Mouse (Mus musculus) MEL (cell line): ENCODE measurements around the gene Gm10320. TPM values are rescaled to one million over a fixed set of nuclear protein-coding genes. Genes with fewer than 3 reads are reported as not detected.

Experiments
- DNase-seq: peaks from one replicate; pipeline ENCODE4 v3.0.0; 2011; ENCODE audit warnings: low read depth, low spot score
- H3K27ac ChIP-seq: 2 replicates; pipeline ENCODE4 v1.5.1; 2012; ENCODE audit warnings: low read depth, mild to moderate bottlenecking, control low read depth, low read length, moderate library complexity; ENCODE audit not compliant: control insufficient read depth
- H3K27me3 ChIP-seq, 2 experiments: fragments of 150-350 bp in 1 of 2; sonication (generic) in 1 of 2; 2 replicates each; pipeline ENCODE4 v1.6.1; 2012; ENCODE audit warnings: low read length in 2 of 2, mild to moderate bottlenecking in 2 of 2, improper control_type of control experiment in 1 of 2, moderate library complexity in 1 of 2; ENCODE audit not compliant: insufficient read depth in 2 of 2, control insufficient read depth in 1 of 2
- H3K36me3 ChIP-seq, 2 experiments: 2 replicates each; pipeline ENCODE4 v1.6.1; 2012 to 2014; ENCODE audit warnings: low read length in 2 of 2, improper control_type of control experiment in 1 of 2, inconsistent platforms in 1 of 2, mild to moderate bottlenecking in 1 of 2; ENCODE audit not compliant: insufficient read depth in 2 of 2, control insufficient read depth in 1 of 2
- H3K4me1 ChIP-seq, 2 experiments: fragments of 150-350 bp in 1 of 2; sonication (generic) in 1 of 2; 2 replicates each; pipeline ENCODE4 v1.6.1; 2012; ENCODE audit warnings: low read length in 2 of 2, improper control_type of control experiment in 1 of 2, mild to moderate bottlenecking in 1 of 2; ENCODE audit not compliant: insufficient read depth in 2 of 2, control insufficient read depth in 1 of 2
- H3K4me3 ChIP-seq, 2 experiments: fragments of 150-350 bp in 1 of 2; sonication (generic) in 1 of 2; 2 replicates each; pipeline ENCODE4 v1.5.1; 2012; ENCODE audit warnings: low read depth in 2 of 2, low read length in 2 of 2, mild to moderate bottlenecking in 2 of 2, moderate library complexity in 2 of 2, control low read depth in 1 of 2, improper control_type of control experiment in 1 of 2; ENCODE audit not compliant: control insufficient read depth in 1 of 2, insufficient read depth in 1 of 2
- H3K79me2 ChIP-seq: 2 replicates; pipeline ENCODE4 v1.6.1; 2012; ENCODE audit warnings: mild to moderate bottlenecking, low read length, moderate library complexity; ENCODE audit not compliant: control insufficient read depth, poor library complexity, insufficient read depth
- H3K9ac ChIP-seq: 2 replicates; pipeline ENCODE4 v1.6.1; 2012; ENCODE audit warnings: low read depth, mild to moderate bottlenecking, control low read depth, low read length, moderate library complexity; ENCODE audit not compliant: control insufficient read depth, poor library complexity, severe bottlenecking
- H3K9me3 ChIP-seq: fragments of 150-350 bp; sonication (generic); replicated peaks from 2 replicates; pipeline ENCODE4 v1.6.1; 2012; ENCODE audit warnings: mild to moderate bottlenecking, low read length, improper control_type of control experiment, moderate library complexity; ENCODE audit not compliant: insufficient read depth
- BHLHE40 ChIP-seq: IDR thresholded peaks from 2 replicates; pipeline ENCODE4 v1.6.1; 2012; ENCODE audit warnings: low read depth, mild to moderate bottlenecking, inconsistent platforms, low read length, improper control_type of control experiment, borderline replicate concordance
- CHD2 ChIP-seq: IDR thresholded peaks from 2 replicates; pipeline ENCODE4 v1.6.1; 2011; ENCODE audit warnings: low read length, improper control_type of control experiment
- CTCF ChIP-seq, 3 experiments: IDR thresholded peaks in 2 of 3; conservative IDR thresholded peaks in 1 of 3; 2 replicates each; pipeline ENCODE4 v1.5.1; 2011 to 2012; ENCODE audit warnings: low read length in 3 of 3, low read depth in 2 of 3, mild to moderate bottlenecking in 2 of 3, improper control_type of control experiment in 1 of 3, inconsistent platforms in 1 of 3, mixed read lengths in 1 of 3, moderate library complexity in 1 of 3; ENCODE audit not compliant: control insufficient read depth in 1 of 3, insufficient read depth in 1 of 3, poor library complexity in 1 of 3, severe bottlenecking in 1 of 3
- E2F4 ChIP-seq: IDR thresholded peaks from 2 replicates; pipeline ENCODE4 v1.6.1; 2011; ENCODE audit warnings: low read depth, low read length, improper control_type of control experiment, borderline replicate concordance
- ETS1 ChIP-seq: IDR thresholded peaks from 2 replicates; pipeline ENCODE4 v1.6.1; 2012; ENCODE audit warnings: low read depth, mild to moderate bottlenecking, inconsistent platforms, low read length, improper control_type of control experiment, moderate library complexity
- GABPA ChIP-seq: IDR thresholded peaks from 2 replicates; pipeline ENCODE4 v1.6.1; 2012; ENCODE audit warnings: low read depth, mild to moderate bottlenecking, inconsistent platforms, low read length, improper control_type of control experiment, moderate library complexity
- HCFC1 ChIP-seq: IDR thresholded peaks from 2 replicates; pipeline ENCODE4 v1.6.1; 2012; ENCODE audit warnings: low read depth, mild to moderate bottlenecking, inconsistent platforms, low read length, improper control_type of control experiment, moderate library complexity
- KAT2A ChIP-seq: conservative IDR thresholded peaks from 2 replicates; pipeline ENCODE4 v1.6.1; 2012; ENCODE audit warnings: low read depth, low read length, improper control_type of control experiment, inconsistent platforms
- MAX ChIP-seq: IDR thresholded peaks from 2 replicates; pipeline ENCODE4 v1.6.1; 2011; ENCODE audit warnings: low read length, improper control_type of control experiment
- MAZ ChIP-seq: IDR thresholded peaks from 2 replicates; pipeline ENCODE4 v1.6.1; 2012; ENCODE audit warnings: low read depth, mild to moderate bottlenecking, inconsistent platforms, low read length, improper control_type of control experiment
- MYC ChIP-seq: IDR thresholded peaks from 2 replicates; pipeline ENCODE4 v1.6.1; 2011; ENCODE audit warnings: low read depth, mild to moderate bottlenecking, low read length, improper control_type of control experiment, moderate library complexity
- NRF1 ChIP-seq: IDR thresholded peaks from 2 replicates; pipeline ENCODE4 v1.6.1; 2014; ENCODE audit warnings: low read depth, mild to moderate bottlenecking, inconsistent platforms, low read length, improper control_type of control experiment, moderate library complexity; ENCODE audit not compliant: poor library complexity, insufficient read depth, severe bottlenecking
- RAD21 ChIP-seq: IDR thresholded peaks from 2 replicates; pipeline ENCODE4 v1.6.1; 2011; ENCODE audit warnings: mild to moderate bottlenecking, low read depth, low read length, improper control_type of control experiment
- SIN3A ChIP-seq: IDR thresholded peaks from 2 replicates; pipeline ENCODE4 v1.6.1; 2012; ENCODE audit warnings: low read length, improper control_type of control experiment, inconsistent platforms
- SMC3 ChIP-seq: IDR thresholded peaks from 2 replicates; pipeline ENCODE4 v1.6.1; 2011; ENCODE audit warnings: low read depth, low read length, improper control_type of control experiment
- TAL1 ChIP-seq: IDR thresholded peaks from 2 replicates; pipeline ENCODE4 v1.6.1; 2012; ENCODE audit warnings: mild to moderate bottlenecking, inconsistent platforms, low read length, moderate library complexity, mixed read lengths
- TCF12 ChIP-seq: IDR thresholded peaks from 2 replicates; pipeline ENCODE4 v1.6.1; 2014; ENCODE audit warnings: low read depth, mild to moderate bottlenecking, inconsistent platforms, low read length, improper control_type of control experiment, moderate library complexity
- USF2 ChIP-seq, 2 experiments: IDR thresholded peaks; 2 replicates each; pipeline ENCODE4 v1.6.1; 2011 to 2012; ENCODE audit warnings: improper control_type of control experiment in 2 of 2, low read length in 2 of 2, borderline replicate concordance in 1 of 2, inconsistent platforms in 1 of 2, low read depth in 1 of 2, mild to moderate bottlenecking in 1 of 2; ENCODE audit not compliant: insufficient read depth in 1 of 2
- polyA plus RNA-seq, 2 experiments: library from polyadenylated mRNA; stranded (reverse) in 1 of 2; unstranded in 1 of 2; fragments of >175 nt in 1 of 2; fragments of >200 nt in 1 of 2; gene quantifications; 2 replicates each; pipeline versions ENCODE4 v1.2.1 to v1.2.4; 2012; ENCODE audit warnings: low replicate concordance in 2 of 2, low read depth in 1 of 2; ENCODE audit not compliant: insufficient read length in 2 of 2, insufficient read depth in 1 of 2, missing spikeins in 1 of 2
- total RNA-seq: library from RNA; depleted of rRNA; stranded (reverse); fragments of 300-350 nt; gene quantifications from 2 replicates; pipeline ENCODE4 v1.2.3, GENCODE M21; 2012

The Gm10320 gene
- total and polyA plus RNA-seq, 3 experiments = 0.29 to 10.5 TPM; not detected in 1

GRCm38 (mm10) chr13:98502813-98503341 is 11.1 kb upstream of the Gm10320 start:
- no peak overlapping the region for H3K27ac ChIP-seq
- H3K27me3 ChIP-seq = no peaks in the 10 kb centered on the region
- no peak for DNase-seq
- H3K9ac ChIP-seq = no peak overlapping the region
- no peaks in the 10 kb centered on the region for H3K4me1 ChIP-seq
- H3K9me3 ChIP-seq = no peaks in the 10 kb centered on the region
- H3K4me3 ChIP-seq = no peak overlapping the region
- H3K79me2 ChIP-seq = no peaks in the 10 kb centered on the region
- H3K36me3 ChIP-seq = no peaks in the 10 kb centered on the region
- no peak for TF ChIP-seq ETS1

- TF ChIP-seq KAT2A (no peak), SIN3A (no peak), USF2 (IDR thresholded peaks at IDR 0.05; ENCODE audit: borderline replicate concordance in 1 of 2, insufficient read depth in 1 of 2, low read depth in 1 of 2, low read length in 2 of 2) (no peak), TCF12 (no peak), SMC3 (no peak), NRF1 (no peak), MAZ (no peak), MAX (no peak)
- TF ChIP-seq, all 39 proteins: peak for 0
- Histone ChIP-seq H3K27ac (no peak overlapping the region), H3K4me1 (no peaks in the 10 kb centered on the region), H3K27me3 (no peaks in the 10 kb centered on the region), H3K9ac (no peak overlapping the region), H3K79me2 (no peaks in the 10 kb centered on the region), H3K9me3 (no peaks in the 10 kb centered on the region), H3K4me3 (no peak overlapping the region), H3K36me3 (no peaks in the 10 kb centered on the region)
- no peak for DNase-seq
Observed at GRCm38 (mm10) chr13:98502236-98502812, 10.5 kb upstream of the Gm10320 start.

GRCm38 (mm10) chr13:98501321-98501720 is 9.5 kb upstream of the Gm10320 start:
- no peaks in the 10 kb centered on the region for H3K27me3 ChIP-seq

More at GRCm38 (mm10) chr13:98501321-98501720, 9.5 kb upstream of the Gm10320 start:
- TF ChIP-seq BHLHE40 = no peak
- no peak for TF ChIP-seq CTCF (IDR thresholded peaks at IDR 0.05 in 2 of 3, conservative IDR thresholded peaks at IDR 0.05 in 1 of 3; ENCODE audit: control insufficient read depth in 1 of 3, insufficient read depth in 1 of 3, low read depth in 2 of 3, low read length in 3 of 3, poor library complexity in 1 of 3, severe bottlenecking in 1 of 3)
- no peak for TF ChIP-seq SIN3A
- no peak for TF ChIP-seq E2F4
- TF ChIP-seq RAD21 = no peak
- TF ChIP-seq GABPA = no peak
- no peak for TF ChIP-seq TAL1
- TF ChIP-seq CHD2 = no peak
- TF ChIP-seq MYC = no peak
- TF ChIP-seq HCFC1 = no peak
- Histone ChIP-seq H3K36me3 (no peaks in the 10 kb centered on the region), H3K4me3 (no peak overlapping the region), H3K79me2 (no peaks in the 10 kb centered on the region), H3K27ac (no peak overlapping the region), H3K9ac (no peak overlapping the region), H3K9me3 (no peaks in the 10 kb centered on the region), H3K4me1 (no peaks in the 10 kb centered on the region)
- DNase-seq = no peak
